Mouse (Mus musculus) hindbrain, postnatal 0 days (tissue): Measurements from ENCODE around the gene Asf1b. TPM values are rescaled to one million over a fixed set of nuclear protein-coding genes. Genes with fewer than 3 reads are reported as not detected.

Experiments
- ATAC-seq: fragments of 200-750 bp; cut with Nextera tagmentation; 2 replicates; pipeline ENCODE4 v1.8.0; 2017; ENCODE audit warnings: mild to moderate bottlenecking, moderate TSS enrichment, moderate library complexity
- DNase-seq: peaks from one replicate; pipeline ENCODE4 v3.0.0-alpha.2; 2015; ENCODE audit warnings: low spot score
- H3K27ac ChIP-seq: fragments of 300-500 bp; sonication (generic); 2 replicates; pipeline ENCODE4 v1.5.1; 2014; ENCODE audit warnings: mild to moderate bottlenecking
- H3K27me3 ChIP-seq: fragments of 300-500 bp; sonication (generic); 2 replicates; pipeline ENCODE4 v1.6.1; 2014; ENCODE audit warnings: low read length, mixed read lengths; ENCODE audit not compliant: insufficient read depth
- H3K36me3 ChIP-seq: fragments of 300-500 bp; sonication (generic); 2 replicates; pipeline ENCODE4 v1.6.1; 2014; ENCODE audit warnings: low read length, mixed read lengths; ENCODE audit not compliant: insufficient read depth
- H3K4me1 ChIP-seq: fragments of 300-500 bp; sonication (generic); 2 replicates; pipeline ENCODE4 v1.6.1; 2014; ENCODE audit warnings: antibody characterized with exemption, low read length, mixed read lengths; ENCODE audit not compliant: insufficient read depth
- H3K4me2 ChIP-seq: fragments of 300-500 bp; sonication (generic); 2 replicates; pipeline ENCODE4 v1.6.1; 2014; ENCODE audit warnings: low read depth, mild to moderate bottlenecking, low read length, moderate library complexity, mixed read lengths
- H3K4me3 ChIP-seq: fragments of 300-500 bp; sonication (generic); 2 replicates; pipeline ENCODE4 v1.5.1; 2014; ENCODE audit warnings: low read length
- H3K9ac ChIP-seq: fragments of 300-500 bp; sonication (generic); replicated peaks from 2 replicates; pipeline ENCODE4 v1.6.1; 2014; ENCODE audit warnings: mild to moderate bottlenecking, low read length, moderate library complexity, mixed read lengths
- H3K9me3 ChIP-seq: fragments of 300-500 bp; sonication (generic); 2 replicates; pipeline ENCODE4 v1.6.1; 2016; ENCODE audit warnings: low read length, mixed read lengths
- CTCF ChIP-seq: IDR thresholded peaks from 2 replicates; pipeline ENCODE4 v1.5.1; 2016; ENCODE audit warnings: antibody characterized with exemption, control low read depth, low read depth
- WGBS: fragments of 180-500 bp; shearing (Covaris S2); extraction: QIAGEN DNeasy Blood & Tissue Kit; methylation state at CpG from one replicate; pipeline ENCODE4 v1.1.7; 2014; 5-methylcytosine and 5-hydroxymethylcytosine counted together
- microRNA counts: library from miRNA; unstranded; fragments of <30 nt; microRNA quantifications from one replicate; lab custom pipeline; 2015
- microRNA-seq, 2 experiments: library from miRNA; unstranded; fragments of <30 nt; microRNA quantifications; one replicate each; pipeline ENCODE4; 2016
- polyA plus RNA-seq: library from polyadenylated mRNA; unstranded; fragments of >200 nt; fragmentation: Nextera tagmentation; extraction: Ambion mirVana; gene quantifications from 2 replicates; pipeline ENCODE4 v1.2.1, GENCODE M21; 2015
- total RNA-seq: library from RNA; depleted of rRNA; stranded (reverse); fragments of >200 nt; gene quantifications from 2 replicates; pipeline ENCODE4 v1.2.3, GENCODE M21; 2014; rRNA removed

Gene Asf1b
- total and polyA plus RNA-seq, 2 experiments from 2014 or later: 4.7 to 8.3 TPM

DNA sequence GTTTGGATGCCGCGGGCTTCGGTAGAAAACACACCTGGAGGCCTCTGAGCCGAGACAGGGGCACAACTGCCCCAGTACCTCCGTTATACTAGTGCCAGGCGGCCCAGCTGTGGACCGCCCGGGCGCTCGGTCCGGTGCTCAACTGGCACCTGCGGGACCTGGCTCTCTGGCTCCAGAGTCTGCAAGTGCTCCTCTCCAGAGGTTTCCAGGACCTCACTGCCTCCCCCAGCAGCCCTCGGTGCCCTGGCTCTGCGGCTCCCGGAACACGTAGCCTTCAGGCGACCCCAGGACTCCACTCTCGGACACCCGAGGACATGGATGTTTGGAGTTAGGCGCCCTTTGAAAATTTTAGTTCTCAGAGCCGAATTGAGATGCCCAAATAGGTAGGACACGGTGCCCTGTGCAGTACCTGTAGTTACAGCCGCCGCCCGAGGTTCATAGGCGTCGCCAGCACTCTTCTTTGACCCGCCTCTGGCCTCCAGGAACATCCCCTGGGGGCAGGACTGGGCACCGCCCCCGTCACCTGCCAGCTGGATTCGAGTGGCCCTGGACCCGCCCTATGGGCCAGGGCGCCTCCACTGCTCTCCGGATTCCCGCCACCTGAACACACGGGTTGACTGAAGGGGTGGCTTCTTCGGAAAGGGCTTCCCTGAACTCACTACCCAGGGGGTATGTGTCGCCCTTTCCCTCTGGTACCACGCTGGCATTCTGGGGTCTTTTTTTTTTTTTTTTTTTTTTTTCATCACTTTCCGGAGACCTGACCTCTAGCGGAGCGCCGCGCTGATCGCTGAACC lies 56.6 kb downstream of the Asf1b start, which contains the start of gene 2210011C24Rik:
TSS of gene 2210011C24Rik (minus strand) at position 467 of the 794 bp plus-strand sequence.
- peak; percentile 22; the same call in 1 of the 2 replicates for ATAC-seq
- no peak within 1 kb of the TSS for H3K27ac ChIP-seq
- H3K27me3 ChIP-seq: peaks cover 24% of the 10 kb centered on the region
- under 1% methylated on average over 45 of the region's 45 CpGs for WGBS
- H3K9ac ChIP-seq: peak within 1 kb of the TSS; percentile 52
- H3K4me1 ChIP-seq: peaks cover 17% of the 10 kb centered on the region
- no peak for TF ChIP-seq CTCF
- peak within 1 kb of the TSS; percentile 55 for H3K4me3 ChIP-seq
- no peak for DNase-seq
- H3K9me3 ChIP-seq: no peaks in the 10 kb centered on the region
- H3K36me3 ChIP-seq: no peaks in the 10 kb centered on the region
- H3K4me2 ChIP-seq: peak within 1 kb of the TSS; percentile 94

GRCm38 (mm10) chr8:84012499-84013165 lies 57.3 kb downstream of the Asf1b start:
- no peak for TF ChIP-seq CTCF
- H3K9ac ChIP-seq: 0 out of 2 replicates have a peak overlapping the region, but pooled peaks have one; percentile 10
- no peak for DNase-seq

DNA sequence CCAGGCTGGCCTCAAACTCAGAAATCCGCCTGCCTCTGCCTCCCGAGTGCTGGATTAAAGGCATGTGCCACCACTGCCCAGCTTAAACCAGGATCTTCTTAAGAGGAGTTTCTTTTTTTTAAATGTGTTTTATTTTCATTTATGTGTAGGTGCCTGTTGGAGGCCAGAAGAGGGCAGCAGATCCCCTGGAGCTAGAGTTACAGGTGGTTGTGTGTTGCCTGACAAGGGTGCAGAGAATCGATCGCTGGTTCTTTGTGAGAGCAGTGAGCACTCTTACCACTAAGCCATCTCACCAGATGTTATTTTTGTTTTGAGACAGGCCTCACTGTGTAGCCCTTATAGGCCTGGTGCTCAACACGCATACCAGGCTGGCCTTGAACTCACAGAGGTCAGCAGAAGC lies 60.5 kb downstream of the Asf1b start:
- whole genome bisulfite sequencing: 96% methylated on average over 5 of the region's 5 CpGs
- no peak overlapping the region for H3K4me3 ChIP-seq
- peaks cover 17% of the 10 kb centered on the region for H3K27me3 ChIP-seq
- no peak for TF ChIP-seq CTCF
- peaks cover 14% of the 10 kb centered on the region for H3K4me1 ChIP-seq
- H3K4me2 ChIP-seq: no peak overlapping the region
- DNase-seq: no peak
- H3K36me3 ChIP-seq: no peaks in the 10 kb centered on the region
- H3K9ac ChIP-seq: no peak overlapping the region
- H3K27ac ChIP-seq: no peak overlapping the region
- ATAC-seq: no peak
- no peaks in the 10 kb centered on the region for H3K9me3 ChIP-seq

More at GRCm38 (mm10) chr8:84012499-84013165, 57.3 kb downstream of the Asf1b start:
- 10% methylated on average over 35 of the region's 35 CpGs for WGBS
- peak overlapping the region; percentile 55 for H3K4me3 ChIP-seq
- H3K4me2 ChIP-seq: peak overlapping the region; percentile 94
- ATAC-seq: peak; percentile 54; the same call in 1 of the 2 replicates
- H3K9me3 ChIP-seq: no peaks in the 10 kb centered on the region
- no peaks in the 10 kb centered on the region for H3K36me3 ChIP-seq
- peaks cover 17% of the 10 kb centered on the region for H3K4me1 ChIP-seq
- no peak overlapping the region for H3K27ac ChIP-seq
- peaks cover 24% of the 10 kb centered on the region for H3K27me3 ChIP-seq

DNA sequence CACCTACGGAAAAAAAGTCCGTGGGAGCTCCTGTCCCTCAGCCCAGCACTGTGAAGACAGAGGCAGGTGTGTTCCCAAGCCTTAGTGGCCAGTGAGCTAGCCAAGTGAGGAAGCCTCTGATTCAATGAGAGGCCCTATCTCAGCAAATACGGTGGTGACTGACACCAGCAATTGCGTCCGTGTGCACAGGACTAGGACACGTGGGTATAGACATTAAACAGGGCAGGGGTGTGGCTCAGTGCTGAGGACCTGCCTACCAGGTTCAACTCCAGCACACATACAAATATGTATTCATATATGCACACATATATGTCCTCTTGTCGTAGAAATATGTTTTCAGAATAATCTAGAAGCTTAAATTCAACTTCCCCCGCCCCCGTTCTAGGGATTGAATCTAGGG lies 64.4 kb downstream of the Asf1b start:
- H3K4me3 ChIP-seq: no peak overlapping the region
- H3K4me1 ChIP-seq: no peaks in the 10 kb centered on the region
- no peak for TF ChIP-seq CTCF
- 85% methylated on average over 9 of the region's 9 CpGs for WGBS
- no peak for ATAC-seq
- no peak overlapping the region for H3K27ac ChIP-seq
- H3K4me2 ChIP-seq: no peak overlapping the region
- H3K9me3 ChIP-seq: no peaks in the 10 kb centered on the region
- no peaks in the 10 kb centered on the region for H3K36me3 ChIP-seq
- H3K27me3 ChIP-seq: no peaks in the 10 kb centered on the region
- no peak overlapping the region for H3K9ac ChIP-seq
- DNase-seq: no peak

MicroRNA genes within 50 kb of the gene (microRNA counts, 519-probe panel; counts per million panel counts)
- not detected for microRNA mmu-miR-1199 (lab: Ali Mortazavi, UCI)

Small RNA genes within 50 kb of the gene (microRNA-seq; reads per million reads assigned to microRNA genes)
- gene Gm44330: 0 reads per million in 2 experiments
- 0 reads per million in 2 experiments for gene Gm44450
- gene Mir1199: 0 to 0.36 reads per million in 2 experiments
- 2.3 to 3.2 reads per million in 2 experiments for gene Mir8111

Other genes with a start within 250 kb of the Asf1b start
- gene Ddx39, start 240.3 kb upstream of the Asf1b start, total RNA-seq: 36.2 and 44.6 TPM in 2 replicates
- gene Ddx39, start 240.3 kb upstream of the Asf1b start, polyA plus RNA-seq: 72.3 and 75.9 TPM in 2 replicates
- 9.2 and 10.4 TPM in 2 replicates for gene Adgre5, start 214.2 kb upstream of the Asf1b start, total RNA-seq
- 8.2 and 8.6 TPM in 2 replicates for gene Adgre5, start 214.2 kb upstream of the Asf1b start, polyA plus RNA-seq
- 393 and 469 TPM in 2 replicates for gene Adgrl1, start 55.4 kb upstream of the Asf1b start, total RNA-seq
- gene Adgrl1, start 55.4 kb upstream of the Asf1b start, polyA plus RNA-seq: 54.2 and 54.6 TPM in 2 replicates
- 0.40 and 1.7 TPM in 2 replicates for gene Gm10644, start 302 bp upstream of the Asf1b start, total RNA-seq
- 0.43 and 0.56 TPM in 2 replicates for gene Gm10644, start 302 bp upstream of the Asf1b start, polyA plus RNA-seq
- 198 and 213 TPM in 2 replicates for gene Prkaca, start 17.5 kb downstream of the Asf1b start, total RNA-seq
- gene Prkaca, start 17.5 kb downstream of the Asf1b start, polyA plus RNA-seq: 257 and 268 TPM in 2 replicates
- gene Samd1, start 42.2 kb downstream of the Asf1b start, total RNA-seq: 58.6 and 96.8 TPM in 2 replicates
- gene Samd1, start 42.2 kb downstream of the Asf1b start, polyA plus RNA-seq: 5.7 and 5.9 TPM in 2 replicates
- not detected in 2 replicates for gene 1700067K01Rik, start 46.0 kb downstream of the Asf1b start, total RNA-seq
- 0.49 and 0.51 TPM in 2 replicates for gene 1700067K01Rik, start 46.0 kb downstream of the Asf1b start, polyA plus RNA-seq
- 0.25 and 4.2 TPM in 2 replicates for gene 2210011C24Rik, start 56.7 kb downstream of the Asf1b start, total RNA-seq
- 1.2 and 1.9 TPM in 2 replicates for gene 2210011C24Rik, start 56.7 kb downstream of the Asf1b start, polyA plus RNA-seq
- gene Palm3, start 66.0 kb downstream of the Asf1b start, total RNA-seq: 4.5 and 9.6 TPM in 2 replicates
- gene Palm3, start 66.0 kb downstream of the Asf1b start, polyA plus RNA-seq: 8.2 and 8.8 TPM in 2 replicates
- gene Il27ra, start 87.1 kb downstream of the Asf1b start, total RNA-seq: 0.29 and 0.47 TPM in 2 replicates
- 0.29 and 0.62 TPM in 2 replicates for gene Il27ra, start 87.1 kb downstream of the Asf1b start, polyA plus RNA-seq
- 9.0 and 18.8 TPM in 2 replicates for gene Rln3, start 89.5 kb downstream of the Asf1b start, total RNA-seq
- gene Rln3, start 89.5 kb downstream of the Asf1b start, polyA plus RNA-seq: 6.1 and 6.6 TPM in 2 replicates
- 0.25 and 3.0 TPM in 2 replicates for gene Gm10643, start 109.6 kb downstream of the Asf1b start, total RNA-seq
- gene Gm10643, start 109.6 kb downstream of the Asf1b start, polyA plus RNA-seq: 1.6 and 2.4 TPM in 2 replicates
- 29.0 and 30.0 TPM in 2 replicates for gene Rfx1, start 111.3 kb downstream of the Asf1b start, total RNA-seq
- gene Rfx1, start 111.3 kb downstream of the Asf1b start, polyA plus RNA-seq: 6.0 and 6.2 TPM in 2 replicates
- 77.0 and 77.6 TPM in 2 replicates for gene Dcaf15, start 149.3 kb downstream of the Asf1b start, total RNA-seq
- gene Dcaf15, start 149.3 kb downstream of the Asf1b start, polyA plus RNA-seq: 18.4 and 18.5 TPM in 2 replicates
- 0.72 TPM in 1 of 2 replicates, not detected in the other for gene Podnl1, start 170.5 kb downstream of the Asf1b start, total RNA-seq
- gene Podnl1, start 170.5 kb downstream of the Asf1b start, polyA plus RNA-seq: 0.41 and 0.68 TPM in 2 replicates
- gene Cc2d1a, start 192.4 kb downstream of the Asf1b start, total RNA-seq: 66.2 and 75.1 TPM in 2 replicates
- 47.1 and 49.6 TPM in 2 replicates for gene Cc2d1a, start 192.4 kb downstream of the Asf1b start, polyA plus RNA-seq
- gene 4930432K21Rik, start 192.5 kb downstream of the Asf1b start, total RNA-seq: 3.3 and 5.9 TPM in 2 replicates
- gene 4930432K21Rik, start 192.5 kb downstream of the Asf1b start, polyA plus RNA-seq: 2.7 and 3.0 TPM in 2 replicates
- gene Nanos3, start 229.7 kb downstream of the Asf1b start, total RNA-seq: 2.3 and 3.2 TPM in 2 replicates
- 11.5 and 15.5 TPM in 2 replicates for gene Nanos3, start 229.7 kb downstream of the Asf1b start, polyA plus RNA-seq